Mouse (Mus musculus) cerebellum, postnatal 25 days (tissue): ENCODE results near the gene Tpcn2.
A peak's percentile ranks its signal among the peaks of the same experiment; 100 is the strongest.

ENCODE experiments used
- DNase-seq, 2 experiments: peaks; one replicate each; pipeline ENCODE4 v3.0.0; 2021; ENCODE audit warnings: mixed read lengths in 2 of 2

The Tpcn2 gene

DNA sequence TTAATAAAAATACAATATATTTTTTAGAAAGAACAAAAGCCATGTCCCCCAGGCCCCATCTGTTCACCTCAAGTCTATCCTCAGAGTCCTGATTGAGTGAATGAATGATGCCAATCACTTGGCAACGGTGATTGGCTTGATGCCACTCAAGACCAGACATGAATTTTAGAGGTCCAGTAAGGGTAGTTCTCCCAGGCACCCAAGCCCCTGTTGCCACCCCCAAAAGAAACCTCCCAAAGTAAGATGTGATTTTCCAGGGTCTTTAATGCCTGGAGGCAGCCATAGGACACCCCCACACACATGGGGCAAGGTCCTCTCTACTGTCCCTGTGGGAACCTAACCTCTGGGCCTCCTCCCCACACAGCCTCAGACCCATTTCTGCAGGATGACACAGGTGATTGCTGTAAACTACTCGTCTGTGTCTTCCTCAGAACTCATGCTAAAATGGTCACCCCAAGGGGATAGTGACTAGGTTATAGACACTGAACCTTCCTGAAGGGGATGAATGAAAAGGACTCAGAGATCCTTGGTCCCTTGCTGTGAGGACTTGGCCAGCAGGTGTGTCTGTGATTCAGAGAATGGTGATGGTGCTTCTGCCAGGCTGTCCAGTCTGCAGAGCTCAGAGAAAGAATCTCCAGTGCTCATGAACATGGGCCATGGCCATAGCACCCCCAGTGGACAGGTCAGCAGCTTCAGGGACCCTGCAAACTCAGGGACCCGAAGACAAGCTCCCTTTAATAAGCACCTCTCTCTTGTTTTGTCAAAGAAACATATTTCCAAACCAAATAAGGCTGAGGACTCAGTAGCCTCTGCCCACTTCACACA lies 15.1 kb upstream of the Tpcn2 start:
- DNase-seq: peak; percentile 67 to 69

DNA sequence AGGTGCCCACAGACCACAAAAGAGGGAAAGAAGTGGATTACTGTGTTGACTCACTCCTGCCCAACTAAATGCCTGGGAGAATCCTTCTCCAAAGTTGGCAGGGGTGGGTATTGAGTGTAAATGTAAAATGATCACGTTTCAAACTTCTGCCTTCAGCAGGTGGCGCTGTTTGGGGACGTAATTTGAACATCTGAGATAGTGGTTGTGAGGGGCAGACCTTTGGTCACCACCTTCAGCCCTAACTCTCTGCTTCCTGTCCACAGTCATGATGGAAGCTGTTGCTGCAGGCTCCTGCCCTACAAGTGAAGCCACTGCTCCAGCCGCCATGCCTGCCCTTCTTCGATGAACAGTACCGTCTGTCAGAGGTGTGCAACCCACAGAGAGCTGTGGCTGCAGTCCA lies 10.0 kb upstream of the Tpcn2 start:
- DNase-seq: peak; percentile 48 to 69

DNA sequence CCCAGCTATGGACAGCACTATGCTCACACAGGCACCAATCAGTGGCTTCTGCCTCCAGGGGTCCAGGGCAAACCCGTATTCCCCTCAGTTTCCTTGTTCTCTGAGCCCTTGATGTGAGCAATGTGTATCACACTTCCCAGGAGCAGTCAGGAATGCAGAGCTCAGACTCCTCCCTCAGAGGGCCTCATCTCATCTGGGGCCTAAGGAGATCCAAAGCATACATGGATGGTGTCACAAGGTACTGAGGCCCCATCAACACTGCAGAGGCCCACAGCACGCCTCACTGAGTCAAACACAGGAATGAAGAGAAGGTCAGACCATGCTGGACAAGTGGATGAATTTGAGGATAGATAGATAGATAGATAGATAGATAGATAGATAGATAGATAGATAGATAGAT lies 8.9 kb upstream of the Tpcn2 start:
- no peak for DNase-seq

DNA sequence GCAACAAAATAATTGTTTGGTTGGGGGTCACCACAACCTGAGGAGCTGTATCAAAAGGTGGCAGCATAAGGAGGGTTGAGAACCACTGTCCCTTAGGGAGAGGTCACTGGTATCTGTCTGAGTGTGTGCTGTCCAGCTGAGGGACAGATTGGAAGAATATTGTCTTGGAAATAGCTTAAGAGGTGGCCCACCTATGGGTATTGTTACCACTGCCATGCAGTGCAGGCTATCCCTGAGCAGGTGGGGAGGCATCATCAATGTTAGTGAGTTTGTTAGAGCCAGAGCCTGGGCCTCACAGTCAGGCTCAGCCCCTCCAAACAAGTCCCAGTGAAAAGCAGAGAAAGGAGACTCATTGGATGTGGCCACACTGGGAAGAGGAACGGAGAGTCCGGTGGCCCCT lies 8.0 kb upstream of the Tpcn2 start:
- no peak for DNase-seq

DNA sequence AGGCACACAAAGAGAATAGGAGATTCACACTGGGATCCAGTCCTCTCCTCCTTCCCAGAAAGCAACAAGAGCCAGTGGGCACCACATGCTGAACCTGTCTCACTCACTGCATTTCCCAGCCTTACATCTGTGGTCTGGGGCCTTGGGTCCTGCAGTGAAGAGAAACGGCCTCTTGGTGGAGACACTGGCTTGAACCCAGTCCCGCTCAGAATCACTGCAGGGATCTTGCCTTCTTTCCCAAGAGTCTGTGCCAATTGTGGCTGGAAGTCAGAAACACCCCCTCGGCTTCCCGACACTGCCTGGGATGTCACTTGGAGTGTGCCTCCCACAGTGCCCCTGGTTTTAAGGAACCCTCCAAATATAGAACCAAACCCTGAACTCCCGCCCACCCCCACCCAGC lies 5.5 kb upstream of the Tpcn2 start:
- peak; percentile 71 to 79 for DNase-seq

DNA sequence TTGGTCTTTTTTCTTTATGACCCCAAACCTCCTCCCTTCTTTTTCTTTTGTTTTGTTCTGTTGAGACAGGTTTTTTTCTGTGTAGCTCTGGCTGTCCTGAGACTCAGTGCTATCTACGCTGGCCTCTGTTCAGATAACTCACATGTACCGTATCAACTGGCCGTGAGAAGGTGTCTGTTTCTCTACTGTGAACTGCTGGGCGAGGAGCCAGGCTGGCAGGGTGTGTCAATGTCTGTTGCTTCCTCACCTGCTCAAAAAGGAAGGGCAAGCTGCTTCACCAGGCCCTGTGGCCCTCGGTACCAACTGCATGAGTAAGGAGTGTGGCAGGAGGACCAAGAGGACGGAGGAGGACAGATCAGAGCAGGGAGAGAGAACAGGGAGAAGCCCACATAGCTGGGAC lies 3.6 kb upstream of the Tpcn2 start:
- peak; percentile 86 to 92 for DNase-seq

DNA sequence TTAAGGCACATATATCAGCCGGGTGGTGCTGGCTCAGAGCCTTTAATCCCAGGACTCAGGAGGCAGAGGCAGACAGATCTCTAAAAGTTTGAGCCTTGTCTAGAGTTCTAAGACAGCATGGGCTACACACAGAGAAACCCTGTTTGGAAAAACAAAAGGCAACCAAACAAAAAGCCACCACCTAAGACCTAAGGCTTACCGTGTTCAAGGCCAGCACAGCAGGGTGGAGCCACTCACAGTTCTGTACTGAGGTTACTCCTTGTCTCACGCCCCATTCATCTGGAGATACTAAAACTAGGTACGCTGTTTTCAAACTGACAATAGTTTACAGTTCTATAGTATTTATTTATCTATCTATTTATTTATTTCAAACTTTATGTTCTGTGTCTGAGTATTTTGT lies 1.7 kb upstream of the Tpcn2 start:
- DNase-seq: no peak

DNA sequence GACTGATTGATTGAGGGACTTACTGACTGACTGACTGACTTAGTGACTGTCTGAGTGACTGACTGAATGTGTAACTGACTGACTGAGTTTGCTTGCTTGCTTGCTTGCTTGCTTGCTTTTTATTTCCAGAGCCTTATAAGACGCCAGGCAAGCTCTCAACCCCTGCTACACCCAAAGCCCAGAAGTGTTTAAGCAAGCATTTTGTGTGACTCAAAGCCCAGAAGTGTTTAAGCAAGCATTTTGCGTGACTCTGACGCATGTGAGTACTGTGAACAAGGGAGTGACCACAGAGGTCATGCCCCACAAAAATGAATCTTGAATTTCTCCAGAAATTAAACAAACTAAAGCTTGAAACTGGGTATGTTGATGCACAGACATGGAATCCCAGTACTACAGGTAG lies 482 bp upstream of the Tpcn2 start:
- no peak for DNase-seq

DNA sequence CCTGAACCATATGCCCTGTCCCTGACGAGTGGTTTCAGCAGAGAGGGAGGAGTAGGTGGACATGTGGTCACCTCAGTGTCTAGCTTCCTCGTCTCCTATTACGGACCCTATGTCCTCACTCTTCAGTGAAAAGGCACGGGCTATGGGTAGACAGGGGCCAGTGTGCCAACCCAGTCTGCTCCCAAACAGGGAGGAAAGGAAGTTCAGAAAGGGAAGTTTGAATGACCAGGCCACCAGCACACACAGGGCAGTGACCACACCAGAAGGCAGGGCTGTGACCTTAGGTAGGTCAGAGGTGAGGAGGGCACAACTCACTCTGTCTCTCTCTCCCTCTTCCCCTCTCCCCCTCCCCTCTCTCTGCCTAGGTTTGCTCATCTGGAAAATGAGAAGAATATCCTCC lies 770 bp downstream of the Tpcn2 start:
- no peak for DNase-seq

DNA sequence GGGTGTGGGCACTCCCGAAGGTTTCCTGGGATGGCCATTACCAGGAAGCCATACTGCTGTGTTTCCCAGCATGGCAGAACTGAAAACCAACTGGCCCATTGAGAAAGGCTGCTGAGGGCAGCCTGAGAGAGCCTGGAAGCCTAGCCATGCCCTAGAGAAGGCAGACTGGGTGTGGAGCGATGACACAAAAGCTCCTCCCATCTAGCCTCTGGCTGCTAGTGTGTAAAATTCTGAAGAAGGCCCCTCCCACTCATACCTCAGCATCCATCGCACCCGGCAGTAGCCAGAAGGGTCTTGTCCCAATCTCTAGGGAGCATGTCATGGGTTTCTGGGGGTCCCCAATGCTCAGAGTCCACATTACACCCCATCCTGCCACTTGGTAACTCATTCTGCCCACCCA lies 2.4 kb downstream of the Tpcn2 start:
- no peak for DNase-seq

DNA sequence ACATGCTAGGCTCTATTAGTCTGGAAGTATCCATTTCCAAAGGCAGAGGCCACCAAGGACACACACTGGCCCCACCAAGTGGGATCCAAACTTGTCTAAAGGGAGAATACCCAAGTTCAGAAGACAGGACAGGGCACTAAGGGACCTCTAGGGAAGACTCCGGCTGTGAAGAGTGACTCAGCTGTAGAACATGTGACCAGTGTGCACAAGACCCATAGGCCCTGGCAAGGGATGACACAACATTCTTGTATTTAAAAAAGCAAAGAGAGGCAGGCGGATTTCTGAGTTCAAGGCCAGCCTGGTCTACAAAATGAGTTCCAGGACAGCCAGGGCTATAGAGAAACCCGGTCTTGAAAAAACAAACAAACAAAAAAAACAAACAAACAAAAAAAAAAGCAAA lies 8.3 kb downstream of the Tpcn2 start:
- DNase-seq: no peak

DNA sequence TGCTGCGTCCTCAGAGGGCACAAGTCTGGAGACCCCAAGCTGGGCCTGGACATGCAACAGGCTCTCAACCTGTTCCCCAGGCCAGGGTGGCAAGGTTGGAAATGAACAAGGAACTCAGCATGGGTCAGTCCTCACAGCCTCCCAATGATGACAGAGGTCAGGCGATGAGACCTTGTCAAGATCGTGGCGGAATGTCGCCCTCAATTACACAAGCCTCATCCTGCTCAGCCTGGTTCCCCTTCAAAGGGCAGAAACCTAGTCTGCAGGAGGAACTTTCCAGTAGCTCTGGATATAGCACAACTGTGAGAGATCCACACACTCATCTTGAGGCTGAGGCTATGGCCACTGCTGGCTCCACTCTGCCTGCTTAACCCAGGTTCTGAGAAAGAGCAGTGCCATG lies 12.9 kb downstream of the Tpcn2 start:
- no peak for DNase-seq

DNA sequence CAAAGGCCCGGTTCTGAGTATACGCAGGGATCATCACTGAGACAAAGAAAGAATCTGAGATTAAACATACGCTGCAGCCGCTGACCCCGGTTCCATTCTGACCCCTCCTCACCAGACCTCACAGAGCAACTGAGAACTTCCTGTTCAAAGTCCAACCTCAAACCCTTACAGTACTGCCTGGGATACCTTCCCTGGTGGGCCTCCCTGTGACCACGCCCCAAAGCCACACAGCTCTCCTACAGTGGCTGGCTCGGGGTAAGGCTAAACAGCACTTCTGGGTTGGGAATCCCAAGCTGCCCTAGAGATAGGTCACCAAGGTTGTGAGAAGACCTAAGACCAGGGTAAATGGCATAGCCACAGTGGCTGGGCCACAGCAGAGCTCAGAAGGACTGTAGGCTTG lies 14.9 kb downstream of the Tpcn2 start:
- DNase-seq: no peak

DNA sequence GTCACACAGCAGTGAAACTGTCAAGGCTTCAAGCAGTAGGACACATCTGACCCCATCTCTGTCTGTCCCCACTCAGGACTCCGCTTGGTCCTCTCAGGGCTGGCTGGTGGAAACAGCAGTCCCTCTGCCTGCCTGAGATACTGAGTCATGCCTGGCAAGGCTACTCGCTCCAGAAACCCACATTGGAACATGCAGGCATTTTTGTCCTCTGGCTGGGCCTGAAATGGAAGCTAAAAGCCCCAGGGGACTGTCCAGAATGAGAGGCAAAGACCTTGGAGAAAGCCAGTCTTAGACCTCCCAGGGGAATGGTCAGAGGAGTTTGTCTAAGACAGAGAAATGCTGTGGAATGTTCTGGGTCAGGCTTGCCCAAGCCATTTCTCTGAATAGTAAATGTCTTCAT lies 17.8 kb downstream of the Tpcn2 start:
- no peak for DNase-seq

DNA sequence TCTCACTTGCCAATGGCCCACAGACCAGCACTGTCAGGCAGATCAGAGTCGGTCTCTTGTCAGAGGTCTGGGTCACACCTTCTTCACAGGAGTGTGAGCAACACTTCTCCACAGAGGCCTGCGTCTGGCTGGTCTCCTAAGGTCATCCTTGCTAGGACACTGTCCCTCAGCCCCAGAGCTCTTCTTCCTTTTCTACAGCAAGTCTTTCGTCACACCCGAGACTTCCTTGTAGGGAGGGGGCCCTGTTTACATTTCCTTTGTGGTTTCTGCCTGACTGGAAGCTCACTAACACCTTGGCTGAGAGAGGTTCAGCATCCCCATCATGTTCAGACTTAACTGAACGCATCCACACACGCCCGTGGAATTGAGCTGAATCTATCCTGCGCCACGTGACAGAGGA lies 19.6 kb downstream of the Tpcn2 start:
- DNase-seq: no peak

DNA sequence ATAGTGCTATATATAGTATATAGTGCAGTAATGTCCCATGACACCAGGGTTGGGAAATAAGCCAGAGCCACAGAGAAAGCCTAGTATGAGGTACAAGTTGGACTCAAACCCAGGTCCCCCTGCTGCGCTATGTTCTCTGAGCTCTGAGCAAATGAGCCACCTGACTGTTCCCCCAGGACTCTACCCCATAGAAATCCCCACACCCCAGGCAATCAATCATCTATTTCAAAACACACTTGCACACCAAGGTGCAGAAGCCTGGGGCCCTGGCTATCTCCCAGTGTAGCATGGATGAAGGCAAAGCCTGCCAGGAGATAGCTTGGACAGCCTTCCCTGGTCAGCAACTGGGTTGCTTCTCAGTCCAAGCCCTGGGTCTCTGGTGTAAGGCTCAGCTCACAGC lies 27.7 kb downstream of the Tpcn2 start:
- peak; percentile 43 to 52 for DNase-seq

DNA sequence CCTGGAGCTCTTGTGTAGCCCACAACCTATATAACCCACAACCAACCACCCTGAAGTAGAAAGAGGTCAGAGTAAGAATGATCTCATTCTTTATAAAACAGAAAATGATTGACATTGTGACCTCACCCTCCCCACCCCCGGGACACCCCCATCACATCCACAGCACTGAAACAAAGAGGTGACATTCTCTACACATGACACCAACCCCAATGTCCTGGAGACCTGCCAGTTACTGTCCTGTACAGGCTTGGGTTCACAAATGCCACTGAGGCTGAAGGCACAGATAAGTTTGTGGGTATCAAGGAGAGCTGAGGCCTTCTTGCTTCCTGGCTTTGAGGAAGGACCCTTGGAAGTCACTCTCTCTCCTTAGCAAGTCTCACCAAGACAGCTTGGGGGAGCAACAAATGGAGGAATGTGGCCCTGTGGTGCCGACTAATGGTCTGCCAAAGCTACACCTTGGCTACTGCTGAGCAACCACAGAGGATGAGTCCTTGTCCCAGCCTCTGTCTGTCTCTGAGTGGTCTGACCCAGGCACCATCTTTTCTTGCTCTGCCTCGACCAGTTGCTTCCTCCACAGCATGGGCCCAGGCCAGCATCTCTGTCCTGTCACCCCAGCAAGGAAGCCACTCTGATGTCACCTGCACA lies 29.7 kb downstream of the Tpcn2 start:
- peak in 1 of 2 experiments; percentile 42 for DNase-seq

DNA sequence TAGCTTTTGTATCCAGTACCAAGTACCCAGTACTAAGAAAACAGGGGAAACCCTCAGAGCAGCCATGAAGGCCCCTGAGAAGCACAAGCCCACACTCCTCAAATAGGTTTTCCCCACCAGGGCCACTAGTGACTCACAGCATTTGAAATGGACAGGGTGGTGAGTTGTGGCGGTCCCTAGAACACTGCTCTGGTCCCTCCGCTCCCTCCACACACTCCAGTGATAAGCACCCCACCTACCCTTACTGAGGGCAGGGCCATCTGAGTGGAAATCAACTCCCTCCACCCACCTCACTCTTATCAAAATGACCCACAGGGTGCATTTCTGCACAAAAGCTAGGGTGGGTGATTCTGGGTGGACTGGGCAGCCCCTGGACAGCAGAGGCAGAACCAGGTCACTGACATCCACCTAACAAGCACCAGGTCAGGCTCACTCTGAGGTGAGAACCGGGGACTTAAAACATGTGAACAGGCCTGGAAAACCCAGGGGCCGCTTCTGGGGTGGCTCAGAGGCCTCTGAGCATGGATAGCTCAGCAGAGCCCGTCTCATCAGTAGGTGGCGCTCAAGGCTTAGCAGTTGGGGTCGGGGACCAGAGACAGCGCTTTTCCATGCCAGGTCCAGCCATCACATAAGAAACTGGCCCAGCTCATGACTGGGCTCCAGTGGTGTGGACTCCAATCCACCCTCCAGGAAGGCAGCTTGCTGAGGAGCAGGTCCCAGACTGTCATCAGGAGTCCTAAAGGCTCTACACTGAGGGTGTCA lies 30.9 kb downstream of the Tpcn2 start:
- peak; percentile 94 to 97 for DNase-seq

DNA sequence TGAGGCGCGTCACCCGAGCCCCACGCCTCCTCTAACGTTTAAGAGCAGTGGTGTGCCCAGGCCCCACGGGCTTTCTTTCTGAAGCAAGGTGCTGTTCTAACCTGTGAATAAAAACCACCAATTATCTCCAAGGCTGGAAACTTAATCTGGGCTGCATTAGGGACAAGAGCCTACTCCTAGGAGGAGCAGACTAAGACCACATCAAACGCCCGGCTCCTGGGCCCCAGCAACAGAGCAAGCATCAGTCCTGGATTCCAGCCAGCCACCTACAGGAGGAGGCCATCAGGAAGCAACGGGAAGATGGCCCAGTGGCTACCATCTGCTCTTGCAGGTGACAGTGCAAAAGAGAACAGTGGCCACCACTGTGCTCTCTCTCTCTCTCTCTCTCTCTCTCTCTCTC lies 33.6 kb downstream of the Tpcn2 start:
- peak; percentile 73 to 85 for DNase-seq

DNA sequence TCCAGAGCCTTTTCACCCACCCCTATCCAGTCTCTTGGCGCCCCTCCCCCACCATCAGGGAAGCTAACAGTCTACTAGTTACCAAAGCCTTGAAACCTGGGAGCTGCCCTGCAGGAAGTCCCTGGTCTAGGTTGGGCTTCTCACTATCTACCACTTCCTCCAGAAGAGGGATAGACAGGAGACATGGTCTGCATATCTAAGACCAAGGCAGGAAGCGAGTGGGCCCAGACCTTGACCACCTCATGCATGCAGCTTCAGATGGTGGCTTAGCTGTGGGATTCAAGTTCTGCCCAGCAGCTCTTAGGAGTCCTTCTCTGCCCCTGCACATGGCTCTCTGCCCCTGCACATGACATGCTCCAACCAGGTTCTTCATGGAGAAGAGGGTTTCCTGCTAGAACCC lies 34.9 kb downstream of the Tpcn2 start:
- DNase-seq: peak in 1 of 2 experiments; percentile 35

DNA sequence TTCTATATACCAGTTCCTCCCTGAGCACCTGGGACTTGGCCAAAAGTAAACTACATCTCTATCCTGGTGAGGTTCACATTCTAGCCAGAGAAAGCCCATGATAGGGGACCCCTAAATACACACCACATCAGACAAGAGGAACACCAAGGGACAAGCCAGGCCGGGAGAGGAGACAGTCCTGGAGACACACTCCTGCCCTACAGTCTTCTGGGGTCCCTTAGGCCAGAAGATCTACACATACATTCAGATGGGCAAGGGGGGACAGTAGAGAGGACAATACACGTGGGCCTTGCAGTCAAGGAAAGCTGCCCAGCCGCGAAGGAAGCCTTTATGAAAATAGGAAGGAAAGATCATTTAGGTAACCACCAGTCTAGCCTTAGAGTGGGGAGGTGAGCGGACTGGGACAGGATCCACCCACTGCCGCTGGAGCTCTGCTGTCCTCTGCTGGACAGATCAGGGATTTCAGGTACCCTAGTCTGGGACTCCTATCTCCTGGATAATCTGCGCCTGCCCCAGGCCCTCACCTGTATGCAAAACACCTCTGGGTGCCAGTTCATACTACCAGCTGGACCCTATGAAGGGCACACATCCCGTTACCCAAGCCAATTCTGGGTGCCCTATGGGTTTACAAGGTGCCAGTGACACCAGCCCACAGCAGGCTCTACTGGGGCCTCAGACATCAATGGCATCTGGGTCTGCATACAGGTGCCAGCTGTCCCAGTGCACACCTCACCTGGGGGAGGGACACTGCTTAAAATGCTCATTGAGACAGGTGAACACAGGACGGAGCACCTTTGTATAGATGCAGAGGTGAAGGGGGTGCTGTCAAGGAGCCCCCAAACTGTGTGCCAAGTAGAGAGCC lies 40.7 kb downstream of the Tpcn2 start:
- DNase-seq: peak; percentile 95 to 97

DNA sequence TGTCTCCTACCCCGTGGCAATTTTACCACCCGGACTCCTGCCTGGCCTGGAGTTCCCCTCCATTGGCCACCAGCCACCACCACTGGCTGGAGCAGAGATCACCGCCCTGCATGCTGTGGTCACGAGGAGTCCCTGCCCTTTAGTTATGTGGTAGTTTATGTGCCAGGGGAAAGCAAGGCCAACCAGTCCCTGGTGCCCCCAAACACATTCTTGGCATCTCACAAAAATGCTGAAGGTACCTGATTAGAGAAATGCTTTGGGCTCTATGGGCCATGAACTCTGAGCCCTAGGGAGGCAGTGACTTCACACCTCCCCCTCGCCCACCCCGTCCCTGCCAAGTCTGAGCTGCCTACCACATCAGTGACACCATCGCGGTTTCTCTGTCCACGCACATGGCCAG lies 41.8 kb downstream of the Tpcn2 start:
- peak; percentile 30 to 41 for DNase-seq

DNA sequence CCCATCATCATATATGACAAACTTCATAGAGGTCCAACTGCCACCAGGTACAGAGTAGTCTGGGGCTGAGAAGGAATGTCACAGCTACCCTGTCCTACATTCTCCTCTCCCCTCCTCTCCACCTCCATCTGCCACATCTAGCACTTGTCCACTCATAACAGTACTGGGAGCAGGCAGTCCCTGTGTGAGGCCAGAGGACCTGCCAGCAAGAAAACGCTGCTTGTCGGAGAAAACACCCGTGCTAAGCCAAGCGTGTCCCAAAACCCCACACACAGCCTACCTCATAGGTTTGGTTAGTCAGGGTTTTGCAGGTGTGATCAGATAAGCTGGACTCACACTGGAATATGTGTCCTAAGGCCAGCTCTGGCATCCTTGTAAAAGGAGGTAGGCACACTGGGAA lies 42.9 kb downstream of the Tpcn2 start:
- peak; percentile 77 to 78 for DNase-seq
